Mouse (Mus musculus): ENCODE results near the gene Ndufaf7. TPM values are rescaled to one million over a fixed set of nuclear protein-coding genes. Genes with fewer than 3 reads are reported as not detected.
A peak's percentile ranks its signal among the peaks of the same experiment; 100 is the strongest.

Ndufaf7 gene
- total RNA-seq, 2 experiments from 2014 or later, result 22.6 to 28.5 TPM

- DNase-seq (ENCODE audit: low spot score), result no peak
Observed at GRCm38 (mm10) chr17:78959473-78959872, 22.5 kb downstream of the Ndufaf7 start.

- DNase-seq (ENCODE audit: low spot score), result no peak
Observed at GRCm38 (mm10) chr17:78964387-78964786, 27.5 kb downstream of the Ndufaf7 start.

GRCm38 (mm10) chr17:78966092-78966883 is 29.4 kb downstream of the Ndufaf7 start:
- DNase-seq (ENCODE audit: low spot score), result no peak

DNA sequence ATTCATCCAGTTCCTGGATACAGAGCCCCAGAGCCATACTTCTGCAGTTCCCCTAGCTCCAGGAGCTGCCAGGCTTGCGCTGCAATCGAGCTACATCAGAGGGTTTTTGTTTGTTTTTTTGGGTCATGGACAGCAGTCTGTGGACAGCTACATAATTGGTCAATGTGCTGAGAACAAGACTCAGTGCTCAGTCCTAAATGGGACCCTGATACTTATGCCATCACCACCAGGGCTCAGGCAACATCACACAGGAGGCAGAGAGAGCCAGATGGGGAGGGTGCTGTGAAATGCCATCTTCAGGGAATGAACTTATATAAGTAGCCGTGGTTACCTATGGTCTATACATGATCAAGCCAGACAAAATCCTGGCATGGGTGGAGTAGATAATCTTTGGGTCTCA is 31.6 kb downstream of the Ndufaf7 start:
- no peak for DNase-seq (ENCODE audit: low spot score)

GRCm38 (mm10) chr17:78983166-78983565 is 46.2 kb downstream of the Ndufaf7 start:
- no peak for DNase-seq (ENCODE audit: low spot score)

- no peak for DNase-seq (ENCODE audit: low spot score)
Observed at GRCm38 (mm10) chr17:78983736-78984135, 46.8 kb downstream of the Ndufaf7 start.

DNA sequence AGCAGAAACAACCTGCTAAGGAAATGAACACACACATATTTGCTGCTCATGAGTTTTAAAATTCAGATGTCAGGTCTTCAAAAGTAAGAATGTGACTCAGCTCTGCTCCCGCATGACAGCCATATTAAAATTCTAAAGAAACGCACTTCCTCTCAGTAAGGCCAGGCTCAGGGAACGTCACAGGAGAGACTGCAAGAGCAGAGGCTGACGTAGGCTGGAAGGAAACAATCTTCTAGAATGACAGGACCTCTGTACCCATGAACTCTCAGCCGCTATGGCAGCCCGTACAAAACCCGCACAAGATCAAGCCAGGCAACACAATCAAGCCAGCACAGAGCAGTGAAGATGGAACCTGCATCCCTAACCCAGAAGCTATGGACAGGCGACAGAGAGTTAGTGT is 52.1 kb downstream of the Ndufaf7 start:
- DNase-seq (ENCODE audit: low spot score), result no peak

GRCm38 (mm10) chr17:78991549-78991948 is 54.6 kb downstream of the Ndufaf7 start:
- no peak for DNase-seq (ENCODE audit: low spot score)

- no peak for DNase-seq (ENCODE audit: low spot score)
Observed at GRCm38 (mm10) chr17:78992303-78993027, 55.5 kb downstream of the Ndufaf7 start.

GRCm38 (mm10) chr17:78993670-78994069 is 56.7 kb downstream of the Ndufaf7 start:
- DNase-seq (ENCODE audit: low spot score), result no peak

DNA sequence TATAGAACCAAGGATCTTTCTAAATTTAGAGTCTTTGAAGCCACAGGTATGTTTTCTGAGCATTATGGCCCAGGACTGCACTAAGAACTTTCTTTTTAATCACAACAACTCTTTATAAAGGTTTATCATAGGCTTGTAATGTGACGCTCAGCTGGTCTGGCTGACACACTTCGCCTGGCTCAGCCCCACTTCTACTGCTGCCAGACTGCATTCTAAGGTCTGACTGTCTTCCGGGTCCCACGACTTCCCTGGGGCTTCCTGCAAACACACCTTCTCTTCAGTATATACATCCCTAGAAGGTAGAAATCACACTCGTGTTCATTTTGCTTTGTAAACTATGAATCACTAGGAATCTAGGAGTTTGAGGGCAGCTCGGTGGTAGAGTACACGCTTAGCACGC is 57.4 kb downstream of the Ndufaf7 start:
- peak; percentile 20 for DNase-seq (ENCODE audit: low spot score)

DNA sequence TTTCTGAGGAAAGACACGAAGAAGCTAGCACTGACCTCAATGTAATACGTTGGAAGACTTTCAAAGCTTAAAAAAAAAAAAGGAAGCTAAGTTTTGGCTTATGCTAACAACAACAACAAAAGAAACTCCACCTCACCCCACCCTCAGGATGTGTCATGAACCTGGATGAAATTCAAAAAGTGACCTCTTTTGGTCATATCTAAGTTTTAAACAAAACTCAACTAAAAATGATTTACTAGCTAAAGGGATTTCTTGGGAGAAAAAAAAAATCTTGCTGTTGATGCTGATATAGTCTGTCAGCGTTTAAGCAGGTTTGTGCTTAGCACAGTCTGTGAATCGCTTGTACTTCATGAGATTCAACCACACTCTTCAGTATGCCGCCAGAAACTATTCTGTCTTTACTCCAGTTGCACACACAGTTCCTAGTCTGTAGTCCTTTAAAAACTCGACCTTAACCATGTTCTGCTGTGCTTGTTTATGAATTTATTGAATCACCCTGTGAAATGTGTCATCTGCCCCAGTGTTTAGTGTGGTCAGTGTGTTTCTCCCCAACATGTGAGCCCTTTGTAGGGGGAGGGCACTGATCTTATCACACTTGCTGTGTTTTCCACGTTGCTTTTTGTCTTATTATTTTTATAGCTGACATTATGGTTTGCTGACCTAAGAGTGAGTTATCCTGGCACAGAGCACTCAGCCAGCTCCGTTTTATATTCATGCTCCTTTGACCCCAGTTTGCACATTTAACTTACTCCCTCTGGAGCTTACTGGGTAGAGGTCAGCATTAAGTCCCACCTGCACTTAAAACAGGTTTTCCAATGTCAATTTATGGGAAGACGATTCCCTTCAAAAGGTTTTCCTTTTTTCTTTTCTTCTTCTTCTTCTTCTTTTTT is 58.2 kb downstream of the Ndufaf7 start:
- peak; percentile 23 for DNase-seq (ENCODE audit: low spot score)

Other genes starting within 250 kb of the Ndufaf7 start
- gene Strn, start 199.9 kb upstream of the Ndufaf7 start, total RNA-seq (2021), result 1 to 10 TPM; 6.0 to 6.1 TPM
- gene Heatr5b, start 101.8 kb upstream of the Ndufaf7 start, total RNA-seq (2021), result 1 to 10 TPM; 7.6 to 9.0 TPM
- 10 to 100 TPM; 25.1 to 26.1 TPM for gene Gpatch11, start 101.6 kb upstream of the Ndufaf7 start, total RNA-seq (2021)
- 1 to 10 TPM; 2.8 to 3.3 TPM for gene Eif2ak2, start 54.6 kb upstream of the Ndufaf7 start, total RNA-seq (2021)
- not detected for gene Sult6b1, start 30.1 kb upstream of the Ndufaf7 start, total RNA-seq (2021)
- gene Cebpzos, start 20.6 kb upstream of the Ndufaf7 start, total RNA-seq (2021), result 10 to 100 TPM; 40.3 to 41.9 TPM
- 10 to 100 TPM; 25.6 to 28.5 TPM for gene Cebpz, start 70 bp upstream of the Ndufaf7 start, total RNA-seq (2021)
- gene Prkd3, start 83.7 kb downstream of the Ndufaf7 start, total RNA-seq (2021), result 1 to 10 TPM; 7.7 to 9.1 TPM
- 1 to 10 TPM; 2.3 to 3.5 TPM for gene Qpct, start 114.8 kb downstream of the Ndufaf7 start, total RNA-seq (2021)